Mouse (Mus musculus) liver, embryonic 15.5 days (tissue): ENCODE results near the gene Tes. TPM values are rescaled to one million over a fixed set of nuclear protein-coding genes. Genes with fewer than 3 reads are reported as not detected.

ENCODE experiments used
- ATAC-seq: fragments of 200-750 bp; cut with Nextera tagmentation; 2 replicates; pipeline ENCODE4 v1.8.0; 2017; ENCODE audit warnings: moderate number of reproducible peaks, mild to moderate bottlenecking, moderate library complexity; ENCODE audit not compliant: insufficient read depth
- H3K27ac ChIP-seq: fragments of 300-500 bp; sonication (generic); replicated peaks from 2 replicates; pipeline ENCODE4 v1.5.1; 2015; ENCODE audit warnings: mild to moderate bottlenecking, inconsistent platforms
- H3K27me3 ChIP-seq: fragments of 300-500 bp; sonication (generic); 2 replicates; pipeline ENCODE4 v1.6.1; 2015; ENCODE audit warnings: mild to moderate bottlenecking, inconsistent platforms
- H3K36me3 ChIP-seq: fragments of 300-500 bp; sonication (generic); replicated peaks from 2 replicates; pipeline ENCODE4 v1.6.1; 2015; ENCODE audit warnings: moderate library complexity, mild to moderate bottlenecking, inconsistent platforms
- H3K4me1 ChIP-seq: fragments of 300-500 bp; sonication (generic); replicated peaks from 2 replicates; pipeline ENCODE4 v1.6.1; 2015; ENCODE audit warnings: inconsistent platforms
- H3K4me2 ChIP-seq: fragments of 300-500 bp; sonication (generic); 2 replicates; pipeline ENCODE4 v1.6.1; 2015; ENCODE audit warnings: moderate library complexity, mild to moderate bottlenecking, inconsistent platforms
- H3K4me3 ChIP-seq: fragments of 300-500 bp; sonication (generic); replicated peaks from 2 replicates; pipeline ENCODE4 v1.5.1; 2015; ENCODE audit warnings: mild to moderate bottlenecking, inconsistent platforms
- H3K9ac ChIP-seq: fragments of 300-500 bp; sonication (generic); 2 replicates; pipeline ENCODE4 v1.6.1; 2015; ENCODE audit warnings: moderate library complexity, mild to moderate bottlenecking, inconsistent platforms
- H3K9me3 ChIP-seq: fragments of 300-500 bp; sonication (generic); replicated peaks from 2 replicates; pipeline ENCODE4 v1.6.1; 2016; ENCODE audit warnings: inconsistent platforms
- WGBS: fragments of 180-500 bp; shearing (Covaris S2); methylation state at CpG from one replicate; pipeline ENCODE4 v1.1.7; 2015; ENCODE audit warnings: mixed read lengths; ENCODE audit not compliant: insufficient replicate concordance; 5-methylcytosine and 5-hydroxymethylcytosine counted together
- polyA plus RNA-seq: library from polyadenylated mRNA; unstranded; fragments of >200 nt; fragmentation: Nextera tagmentation; extraction: Ambion mirVana; gene quantifications from 2 replicates; pipeline ENCODE4 v1.2.1, GENCODE M21; 2015

The Tes gene
- 3.7 and 4.5 TPM in 2 replicates for polyA plus RNA-seq

DNA sequence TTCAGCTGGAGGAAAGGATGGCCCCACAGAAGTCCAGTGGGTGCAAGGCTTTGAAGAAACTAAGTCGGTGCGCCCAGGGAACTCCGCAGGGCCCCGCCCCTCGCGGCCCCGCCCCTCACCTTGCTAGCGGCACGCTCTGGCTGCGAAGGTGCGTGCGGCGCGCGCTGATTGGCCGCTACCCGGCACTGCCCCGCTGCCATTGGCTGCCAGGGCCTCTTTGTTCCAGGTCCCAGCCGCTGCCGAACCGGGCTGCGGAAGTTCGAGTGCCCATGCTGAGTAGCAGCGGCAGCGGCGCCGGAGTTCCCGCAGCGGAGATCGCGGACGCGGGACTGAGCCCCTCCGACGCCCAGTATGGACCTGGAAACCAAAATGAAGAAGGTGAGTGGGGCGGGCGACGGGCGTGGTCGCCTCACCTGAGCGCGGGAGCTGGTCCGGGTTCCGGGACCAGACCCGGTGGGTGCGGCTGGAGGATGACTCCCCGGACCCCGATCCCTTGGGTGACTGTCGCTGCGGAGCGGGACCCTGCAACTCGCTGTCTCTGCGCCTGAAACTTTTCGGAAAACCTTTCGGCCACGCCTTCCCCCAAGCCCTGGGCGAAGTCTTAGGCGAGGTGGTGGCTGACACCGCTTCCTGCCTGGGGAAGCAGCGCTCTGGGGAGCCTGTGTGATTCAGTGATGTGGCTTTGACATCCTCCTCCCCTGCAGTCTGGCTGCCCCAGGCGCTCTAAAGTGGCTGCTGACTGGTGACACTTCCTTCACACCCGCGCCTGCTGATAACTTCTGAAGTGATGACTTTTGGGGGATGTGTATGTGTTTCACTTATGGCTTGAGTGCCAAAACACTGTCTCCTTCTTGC is at the start of gene Tes:
Tes (plus strand) TSS at position 214 of the 855 bp plus-strand sequence.
- Histone ChIP-seq H3K9ac (no peak within 1 kb of the TSS), H3K4me1 (peaks cover 14% of the 10 kb centered on the region), H3K4me3 (peak within 1 kb of the TSS; percentile 60), H3K27me3 (peaks cover 27% of the 10 kb centered on the region), H3K4me2 (peak within 1 kb of the TSS; percentile 75), H3K36me3 (no peaks in the 10 kb centered on the region), H3K27ac (no peak within 1 kb of the TSS; the same call in 1 of the 2 replicates), H3K9me3 (no peaks in the 10 kb centered on the region)
- peak; percentile 77 for ATAC-seq
- under 1% methylated on average over 63 of the region's 63 CpGs for WGBS

DNA sequence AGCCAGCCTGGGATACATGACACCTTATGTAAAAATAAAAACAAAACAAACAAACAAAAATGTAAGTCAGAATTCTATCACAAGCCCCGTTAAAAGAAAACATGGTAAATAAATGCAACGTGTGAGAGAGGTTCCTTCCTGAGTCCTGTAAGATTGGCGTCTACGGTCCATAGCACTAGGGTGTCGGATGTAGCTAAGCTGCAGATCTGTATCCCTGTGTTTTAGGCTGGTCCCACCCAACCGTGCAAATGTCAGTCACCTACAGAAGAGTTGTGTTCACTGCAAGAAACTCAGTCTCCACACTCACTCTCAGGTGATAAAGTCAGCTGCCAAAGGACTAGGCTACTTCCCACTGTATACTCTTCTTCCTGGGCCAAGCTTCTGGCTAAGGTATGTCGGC is 39.1 kb upstream of the Tes start:
- H3K9me3 ChIP-seq, result no peaks in the 10 kb centered on the region
- H3K27me3 ChIP-seq, result no peaks in the 10 kb centered on the region
- no peak overlapping the region for H3K9ac ChIP-seq
- H3K4me3 ChIP-seq, result no peak overlapping the region
- no peak overlapping the region for H3K4me2 ChIP-seq
- H3K4me1 ChIP-seq, result no peaks in the 10 kb centered on the region
- WGBS, result 56% methylated on average over 7 of the region's 7 CpGs
- no peak overlapping the region for H3K27ac ChIP-seq
- ATAC-seq, result no peak
- H3K36me3 ChIP-seq, result no peaks in the 10 kb centered on the region

DNA sequence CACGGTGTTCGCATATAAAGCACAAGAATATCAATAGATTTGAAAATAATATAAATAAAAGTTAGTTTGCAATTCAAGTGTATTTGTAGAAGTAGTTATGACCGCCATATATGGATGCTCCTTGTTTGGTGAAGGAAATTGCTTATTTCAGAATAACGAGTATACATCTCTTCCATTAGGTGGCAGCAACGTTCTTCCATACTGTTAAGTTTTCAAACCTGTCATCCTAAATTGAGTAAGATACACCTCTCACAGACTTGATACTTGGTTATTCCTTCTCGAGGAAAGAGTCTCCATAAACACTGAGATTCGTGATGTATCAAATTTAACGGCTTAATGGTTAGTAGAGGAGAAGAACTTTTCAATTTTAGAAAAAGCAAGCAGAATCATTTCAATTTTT is 37.4 kb upstream of the Tes start:
- 12% methylated on average over 8 of the region's 8 CpGs for WGBS
- Histone ChIP-seq H3K9ac (no peak overlapping the region), H3K27ac (no peak overlapping the region), H3K36me3 (no peaks in the 10 kb centered on the region), H3K4me1 (no peaks in the 10 kb centered on the region), H3K4me3 (no peak overlapping the region), H3K27me3 (no peaks in the 10 kb centered on the region), H3K9me3 (no peaks in the 10 kb centered on the region), H3K4me2 (no peak overlapping the region)
- ATAC-seq, result no peak

DNA sequence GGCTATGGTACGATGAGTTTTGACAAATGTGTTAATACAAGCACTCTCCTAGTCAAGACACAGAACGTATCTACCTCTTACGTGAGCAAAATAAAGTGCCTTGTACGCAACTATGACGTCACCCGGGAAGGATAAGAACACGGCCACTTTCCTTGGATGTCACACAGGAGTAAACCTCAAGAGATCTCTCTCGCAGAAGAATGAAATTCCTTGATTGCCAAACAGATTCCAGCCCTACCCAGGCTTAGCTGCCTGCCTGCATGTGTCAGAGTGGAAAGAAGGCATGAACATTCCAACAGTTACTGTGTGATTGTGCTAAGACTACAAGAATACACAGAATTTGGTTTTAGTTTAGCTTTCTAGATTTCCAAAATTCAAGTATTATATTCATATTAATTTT is 36.1 kb upstream of the Tes start:
- Histone ChIP-seq H3K4me2 (no peak overlapping the region), H3K27me3 (no peaks in the 10 kb centered on the region), H3K4me1 (no peaks in the 10 kb centered on the region), H3K9ac (no peak overlapping the region), H3K4me3 (no peak overlapping the region), H3K36me3 (no peaks in the 10 kb centered on the region), H3K27ac (no peak overlapping the region), H3K9me3 (no peaks in the 10 kb centered on the region)
- ATAC-seq, result no peak
- 65% methylated on average over 8 of the region's 8 CpGs for WGBS

DNA sequence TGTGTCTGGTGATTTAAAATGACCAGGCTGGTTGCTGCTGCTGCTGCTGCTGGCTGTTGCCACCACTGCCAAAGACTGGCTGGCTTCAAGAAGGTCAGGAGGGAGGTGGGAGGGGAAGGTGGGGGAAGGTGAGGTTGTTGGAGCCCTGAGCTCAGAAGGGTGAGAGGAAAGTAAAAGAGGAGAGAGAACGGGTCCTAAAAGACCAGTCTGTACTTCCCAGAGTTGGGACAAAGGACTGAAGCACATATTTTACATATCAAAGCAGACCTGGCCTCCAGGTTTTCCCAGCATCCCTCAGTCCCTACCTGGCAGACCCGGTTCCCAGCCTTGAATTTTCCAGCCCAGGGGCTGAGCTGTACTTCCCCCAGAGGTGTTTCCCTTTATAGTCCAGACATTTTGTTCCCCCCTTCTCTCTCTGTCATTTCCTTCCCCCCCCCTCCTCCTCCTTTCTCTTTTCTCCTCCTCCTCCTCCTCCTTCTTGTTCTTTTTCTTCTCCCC is 32.7 kb upstream of the Tes start:
- 10% methylated on average over 2 of the region's 2 CpGs for WGBS
- ATAC-seq, result no peak

DNA sequence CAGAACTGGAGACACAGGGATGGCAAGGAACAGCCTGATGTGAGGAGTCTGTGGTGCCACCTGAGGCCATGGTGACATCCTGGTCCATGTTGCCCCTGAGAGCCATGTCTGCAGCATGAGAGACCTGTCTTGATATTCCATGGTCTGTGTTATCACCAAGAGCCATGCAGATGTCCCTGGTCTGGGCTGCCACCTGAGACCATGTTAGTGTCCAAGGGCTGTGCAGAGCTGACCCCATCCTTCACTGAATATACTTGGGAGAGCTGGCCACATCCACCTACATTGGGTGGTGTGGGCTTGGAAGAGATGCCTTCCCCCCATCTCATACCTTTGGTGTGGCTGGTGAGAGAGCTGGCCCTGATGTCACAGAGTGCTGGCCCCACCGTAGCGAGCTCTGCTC is 30.9 kb upstream of the Tes start:
- ATAC-seq, result no peak
- Histone ChIP-seq H3K4me3 (no peak overlapping the region), H3K27me3 (no peaks in the 10 kb centered on the region), H3K9me3 (no peaks in the 10 kb centered on the region), H3K27ac (no peak overlapping the region), H3K4me1 (no peaks in the 10 kb centered on the region), H3K36me3 (no peaks in the 10 kb centered on the region), H3K4me2 (no peak overlapping the region), H3K9ac (no peak overlapping the region)
- 63% methylated on average over 2 of the region's 2 CpGs for WGBS

More for the DNA sequence above, 32.7 kb upstream of the Tes start:
- Histone ChIP-seq H3K27ac (no peak overlapping the region), H3K4me2 (no peak overlapping the region), H3K4me1 (no peaks in the 10 kb centered on the region), H3K9me3 (no peaks in the 10 kb centered on the region), H3K27me3 (no peaks in the 10 kb centered on the region), H3K36me3 (no peaks in the 10 kb centered on the region), H3K4me3 (no peak overlapping the region), H3K9ac (no peak overlapping the region)

DNA sequence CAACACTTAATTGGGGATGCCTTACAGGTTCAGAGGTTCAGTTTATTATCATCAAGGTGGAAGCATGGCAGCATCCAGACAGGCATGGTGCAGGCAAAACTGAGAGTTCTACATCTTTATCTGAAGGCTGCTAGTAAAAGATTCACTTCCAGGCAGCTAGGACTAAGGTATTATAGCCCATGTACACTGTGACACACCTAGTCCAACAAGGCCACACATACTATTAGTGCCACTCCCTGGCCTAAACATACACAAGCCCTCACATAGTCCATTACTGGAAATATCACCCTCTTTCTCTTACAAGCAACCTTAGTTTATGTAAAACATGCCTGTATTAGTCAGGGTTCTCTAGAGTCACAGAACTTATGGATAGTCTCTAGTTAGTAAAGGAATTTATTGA is 29.7 kb upstream of the Tes start:
- no peak overlapping the region for H3K9ac ChIP-seq
- H3K27me3 ChIP-seq, result no peaks in the 10 kb centered on the region
- H3K4me2 ChIP-seq, result no peak overlapping the region
- H3K4me3 ChIP-seq, result no peak overlapping the region
- no peaks in the 10 kb centered on the region for H3K36me3 ChIP-seq
- no peak for ATAC-seq
- no peak overlapping the region for H3K27ac ChIP-seq
- no peaks in the 10 kb centered on the region for H3K9me3 ChIP-seq
- no peaks in the 10 kb centered on the region for H3K4me1 ChIP-seq

DNA sequence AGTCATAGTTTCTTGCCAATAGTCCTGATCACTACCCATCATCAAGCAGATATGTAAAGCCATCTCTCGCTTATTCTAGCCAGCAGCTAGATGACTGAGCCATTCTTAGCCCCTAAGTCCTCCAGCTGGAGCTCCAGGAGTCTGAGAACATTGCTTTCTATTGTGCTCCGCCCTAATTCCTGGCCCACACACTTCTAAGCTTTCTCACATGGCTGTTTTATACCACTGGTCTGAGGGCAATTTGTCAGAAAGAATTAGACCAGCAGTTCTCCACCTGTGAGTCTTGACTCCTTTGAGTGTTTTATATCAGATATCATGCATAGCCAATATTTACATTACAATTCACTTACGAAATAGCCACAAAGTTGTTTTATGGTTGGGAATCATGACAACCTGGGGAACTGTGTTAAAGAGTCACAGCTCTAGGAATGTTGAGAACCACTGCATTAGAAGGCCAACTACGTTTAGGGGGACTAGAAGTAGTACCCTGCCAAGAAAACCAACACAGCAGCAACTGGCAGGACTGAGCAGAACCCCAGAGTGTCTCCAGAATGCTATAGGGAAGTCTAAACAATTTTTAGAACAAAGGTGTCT is 13.4 kb upstream of the Tes start:
- ATAC-seq, result no peak
- 50% methylated on average over 4 of the region's 4 CpGs for WGBS
- H3K4me2 ChIP-seq, result no peak overlapping the region

DNA sequence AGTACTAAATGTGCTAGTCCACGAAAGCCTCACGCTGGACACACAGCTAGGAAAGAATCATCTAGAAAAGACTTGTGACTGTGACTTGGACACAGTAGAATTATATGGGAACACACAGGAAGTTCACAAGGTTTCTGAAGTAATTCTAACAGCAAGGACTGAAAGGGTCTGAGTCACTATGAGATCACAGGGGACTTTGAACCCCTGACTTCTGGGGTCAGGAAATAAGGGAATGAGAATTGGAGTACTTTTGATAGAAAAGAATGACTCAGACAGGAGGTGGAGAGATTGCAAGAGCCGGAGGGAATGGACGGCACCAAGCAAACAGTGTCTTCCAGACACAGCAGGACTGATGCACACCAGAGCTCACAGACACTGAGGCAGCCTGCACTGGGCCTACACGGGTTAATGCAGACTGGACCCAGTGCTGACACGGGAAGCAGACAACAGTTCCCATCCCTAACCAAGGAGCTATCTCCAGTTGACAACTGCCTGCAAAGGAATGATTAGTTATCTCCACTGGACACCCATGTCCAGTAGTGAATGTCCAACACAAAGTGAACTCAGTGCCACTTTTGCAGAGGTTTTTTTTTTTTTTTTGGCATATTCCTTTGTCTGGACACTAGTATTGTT is 11.8 kb upstream of the Tes start:
- Histone ChIP-seq H3K9ac (no peak overlapping the region), H3K9me3 (no peaks in the 10 kb centered on the region), H3K36me3 (no peaks in the 10 kb centered on the region), H3K4me2 (no peak overlapping the region), H3K27me3 (no peaks in the 10 kb centered on the region), H3K4me3 (no peak overlapping the region), H3K27ac (no peak overlapping the region), H3K4me1 (no peaks in the 10 kb centered on the region)
- WGBS, result 47% methylated on average over 6 of the region's 6 CpGs
- ATAC-seq, result no peak

More for the DNA sequence above, 13.4 kb upstream of the Tes start:
- Histone ChIP-seq H3K9me3 (no peaks in the 10 kb centered on the region), H3K27me3 (no peaks in the 10 kb centered on the region), H3K27ac (no peak overlapping the region), H3K36me3 (no peaks in the 10 kb centered on the region), H3K4me3 (no peak overlapping the region), H3K4me1 (no peaks in the 10 kb centered on the region), H3K9ac (no peak overlapping the region)

DNA sequence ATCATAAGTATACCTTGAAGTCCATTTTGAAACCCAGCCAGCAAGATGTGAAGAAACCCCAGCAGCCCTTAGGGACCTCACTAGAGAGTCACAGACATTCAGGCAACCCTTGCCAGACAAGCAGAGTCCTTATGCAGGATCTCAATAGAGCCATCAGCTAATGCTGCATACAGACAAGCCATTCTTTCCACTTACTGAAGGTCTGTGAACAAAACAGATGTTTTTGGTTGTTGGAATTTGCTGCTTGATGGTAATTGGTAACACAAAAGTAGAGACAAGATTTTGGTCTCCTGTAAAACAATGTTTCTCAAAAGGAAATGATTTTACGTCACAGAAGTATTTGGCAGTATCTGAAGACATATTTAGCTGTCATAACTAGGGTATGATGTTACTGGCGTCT is 10.2 kb upstream of the Tes start:
- Histone ChIP-seq H3K27ac (no peak overlapping the region), H3K9me3 (no peaks in the 10 kb centered on the region), H3K4me1 (no peaks in the 10 kb centered on the region), H3K27me3 (no peaks in the 10 kb centered on the region), H3K36me3 (no peaks in the 10 kb centered on the region), H3K4me2 (no peak overlapping the region), H3K9ac (no peak overlapping the region), H3K4me3 (no peak overlapping the region)
- no peak for ATAC-seq
- WGBS, result 59% methylated on average over 2 of the region's 2 CpGs

DNA sequence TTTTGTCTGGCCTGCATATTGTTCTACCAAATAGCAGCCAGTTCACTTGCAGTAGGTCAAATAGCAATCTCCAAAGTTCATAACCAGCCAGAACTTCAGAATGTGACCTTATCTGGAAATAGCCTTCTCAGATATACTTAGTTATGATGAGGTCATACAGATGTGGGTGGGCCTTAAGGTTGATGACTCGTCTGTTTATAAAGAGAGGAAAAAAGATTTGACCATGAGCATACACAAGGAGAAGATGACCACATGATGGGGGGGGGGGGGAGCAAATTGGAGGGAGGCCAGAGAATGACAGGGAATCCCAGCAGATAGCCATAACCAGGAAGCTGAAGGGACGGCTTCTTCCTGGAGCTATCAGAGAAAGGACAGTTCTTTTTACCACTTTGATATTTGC is 9.3 kb upstream of the Tes start:
- no peak for ATAC-seq
- Histone ChIP-seq H3K27me3 (no peaks in the 10 kb centered on the region), H3K9ac (no peak overlapping the region), H3K4me3 (no peak overlapping the region), H3K27ac (no peak overlapping the region), H3K4me2 (no peak overlapping the region), H3K9me3 (no peaks in the 10 kb centered on the region), H3K4me1 (no peaks in the 10 kb centered on the region), H3K36me3 (no peaks in the 10 kb centered on the region)
- 27% methylated on average over 2 of the region's 2 CpGs for WGBS
